In the genomic region with DNA sequence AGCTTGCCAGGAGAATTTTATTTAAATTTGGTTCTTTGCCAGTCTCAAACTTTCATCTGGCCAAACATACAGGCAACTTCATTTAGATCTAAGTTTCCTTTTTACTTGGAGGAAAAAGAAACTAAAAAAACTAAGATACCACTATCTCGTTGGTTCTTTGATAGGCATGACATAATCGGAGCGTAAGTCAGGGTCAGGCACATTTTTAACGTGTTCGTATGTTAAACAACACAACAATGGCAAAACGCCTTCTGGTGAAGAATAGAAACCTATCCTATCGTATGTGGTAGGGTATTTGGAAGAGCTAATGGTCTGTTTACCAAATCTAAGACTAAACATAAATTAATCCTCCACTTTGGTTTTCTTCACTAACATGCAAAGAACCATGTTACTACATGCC, we compare ENCODE assay signal across 8 mouse cellular contexts. TPM values are rescaled to one million over a fixed set of nuclear protein-coding genes. Genes with fewer than 3 reads are reported as not detected.
A peak's percentile ranks its signal among the peaks of the same experiment; 100 is the strongest.
DNase-seq lines count a peak whose midpoint lies in the region; ATAC-seq lines count a peak whose summit lies in the region.

No protein-coding gene starts in this region.

- no peak overlapping the region for H3K27ac ChIP-seq in kidney, embryonic 15.5 days
- H3K27ac ChIP-seq in hindbrain, embryonic 11.5 days (ENCODE audit: low read depth, low read length), result no peak overlapping the region
- H3K27ac ChIP-seq in midbrain, embryonic 15.5 days, result no peak overlapping the region

- H3K4me2 ChIP-seq in kidney, embryonic 15.5 days, result peak overlapping the region; percentile 75
- H3K4me2 ChIP-seq in hindbrain, embryonic 11.5 days (replicated peaks; ENCODE audit: low read depth, low read length), result peak overlapping the region; percentile 47
- H3K4me2 ChIP-seq in midbrain, embryonic 15.5 days, result peak overlapping the region; percentile 90

- H3K4me3 ChIP-seq in kidney, embryonic 15.5 days (replicated peaks), result peak overlapping the region; percentile 85
- peak overlapping the region; percentile 64 for H3K4me3 ChIP-seq in hindbrain, embryonic 11.5 days (ENCODE audit: low read depth, low read length)
- peak overlapping the region; percentile 99 for H3K4me3 ChIP-seq in midbrain, embryonic 15.5 days

- H3K9me3 ChIP-seq in kidney, embryonic 15.5 days (replicated peaks), result no peaks in the 10 kb centered on the region
- H3K9me3 ChIP-seq in hindbrain, embryonic 11.5 days (ENCODE audit: control insufficient read depth, low read length), result no peaks in the 10 kb centered on the region
- H3K9me3 ChIP-seq in midbrain, embryonic 15.5 days, result no peaks in the 10 kb centered on the region

- 15% methylated on average over 7 of the region's 7 CpGs for WGBS in kidney, embryonic 15.5 days
- WGBS in hindbrain, embryonic 11.5 days, result 18% methylated on average over 7 of the region's 7 CpGs
- WGBS in midbrain, embryonic 15.5 days, result 14% methylated on average over 7 of the region's 7 CpGs

- H3K9ac ChIP-seq in kidney, embryonic 15.5 days, result peak overlapping the region; percentile 76
- peak overlapping the region; percentile 74 for H3K9ac ChIP-seq in hindbrain, embryonic 11.5 days (ENCODE audit: low read depth, low read length)
- peak overlapping the region; percentile 89 for H3K9ac ChIP-seq in midbrain, embryonic 15.5 days

- no peak for ATAC-seq in kidney, embryonic 15.5 days (replicated peaks; ENCODE audit: low FRiP score)
- ATAC-seq in hindbrain, embryonic 11.5 days (ENCODE audit: low FRiP score), result no peak
- peak; percentile 0; the same call in 1 of the 2 replicates for ATAC-seq in midbrain, embryonic 15.5 days (replicated peaks)

- peaks cover 9% of the 10 kb centered on the region for H3K4me1 ChIP-seq in kidney, embryonic 15.5 days
- no peaks in the 10 kb centered on the region for H3K4me1 ChIP-seq in hindbrain, embryonic 11.5 days (replicated peaks; ENCODE audit: control insufficient read depth, insufficient read depth, low read length)
- peaks cover 15% of the 10 kb centered on the region for H3K4me1 ChIP-seq in midbrain, embryonic 15.5 days

- H3K27me3 ChIP-seq in kidney, embryonic 15.5 days, result no peaks in the 10 kb centered on the region
- no peaks in the 10 kb centered on the region for H3K27me3 ChIP-seq in hindbrain, embryonic 11.5 days (ENCODE audit: control insufficient read depth, insufficient read depth, low read length)
- H3K27me3 ChIP-seq in midbrain, embryonic 15.5 days (replicated peaks), result no peaks in the 10 kb centered on the region

- H3K36me3 ChIP-seq in kidney, embryonic 15.5 days, result 0 out of 2 replicates have a peak, but pooled peaks cover 4% of the 10 kb centered on the region
- no peaks in the 10 kb centered on the region for H3K36me3 ChIP-seq in hindbrain, embryonic 11.5 days (ENCODE audit: control insufficient read depth, insufficient read depth, low read length)
- no peaks in the 10 kb centered on the region for H3K36me3 ChIP-seq in midbrain, embryonic 15.5 days (replicated peaks)

- no peak for DNase-seq in kidney, postnatal 10 days
- peak; percentile 21 for DNase-seq in NIH3T3 (ENCODE audit: low read depth)
- DNase-seq in hindbrain, embryonic 11.5 days (ENCODE audit: low spot score), result no peak
- DNase-seq in cerebellum, postnatal 14 days, result no peak
- DNase-seq in natural killer cell, adult 2 months (ENCODE audit: low spot score in 2 of 2), result no peak
- DNase-seq in adrenal gland, adult 18-20 months (ENCODE audit: low spot score in 2 of 2), result no peak

RNA-seq across cellular contexts. Expression of a gene that starts 0.6 kb away (rescaled TPM):
- 9.8 and 10.4 TPM in 2 replicates for polyA plus RNA-seq in kidney, embryonic 15.5 days (2015; fragmentation: Nextera tagmentation; extraction: Ambion mirVana)
- polyA plus RNA-seq in hindbrain, embryonic 11.5 days (2014; fragmentation: Nextera tagmentation; extraction: Ambion mirVana), result 9.8 and 10.6 TPM in 2 replicates
- polyA plus RNA-seq in midbrain, embryonic 15.5 days (2015; fragmentation: Nextera tagmentation; extraction: Ambion mirVana), result 6.5 TPM in 2 replicates
- total RNA-seq in adrenal gland, adult 18-20 months (2021), result 1 to 10 TPM; 3.8 to 4.7 TPM

RNA-seq across cellular contexts. Expression of a gene that starts 0.7 kb away (rescaled TPM):
- 41.1 and 42.3 TPM in 2 replicates for polyA plus RNA-seq in kidney, embryonic 15.5 days (2015; fragmentation: Nextera tagmentation; extraction: Ambion mirVana)
- polyA plus RNA-seq in hindbrain, embryonic 11.5 days (2014; fragmentation: Nextera tagmentation; extraction: Ambion mirVana), result 47.0 and 47.7 TPM in 2 replicates
- 19.0 and 19.8 TPM in 2 replicates for polyA plus RNA-seq in midbrain, embryonic 15.5 days (2015; fragmentation: Nextera tagmentation; extraction: Ambion mirVana)
- 10 to 100 TPM; 36.4 to 39.4 TPM for total RNA-seq in adrenal gland, adult 18-20 months (2021)

RNA-seq across cellular contexts. Expression of a gene that starts 44.9 kb away (rescaled TPM):
- polyA plus RNA-seq in kidney, embryonic 15.5 days (2015; fragmentation: Nextera tagmentation; extraction: Ambion mirVana), result 0.53 and 0.63 TPM in 2 replicates
- 0.77 and 0.81 TPM in 2 replicates for polyA plus RNA-seq in hindbrain, embryonic 11.5 days (2014; fragmentation: Nextera tagmentation; extraction: Ambion mirVana)
- polyA plus RNA-seq in midbrain, embryonic 15.5 days (2015; fragmentation: Nextera tagmentation; extraction: Ambion mirVana), result 0.23 and 0.37 TPM in 2 replicates
- under 1 TPM; 0.35 to 0.36 TPM for total RNA-seq in adrenal gland, adult 18-20 months (2021)
